Mouse (Mus musculus) brain, embryonic 14.5 days (tissue): ENCODE measurements around the gene Asna1.

Source experiments
- CTCF ChIP-seq: fragments of 200-500 bp; IDR thresholded peaks from 2 replicates; pipeline ENCODE4 v1.5.1; 2012; ENCODE audit warnings: inconsistent platforms, mild to moderate bottlenecking, moderate library complexity, borderline replicate concordance; ENCODE audit not compliant: insufficient read depth, insufficient read length; ENCODE audit errors: extremely low read depth
- POLR2A ChIP-seq: fragments of 200-500 bp; IDR thresholded peaks from 2 replicates; pipeline ENCODE4 v1.6.1; 2012; ENCODE audit warnings: mild to moderate bottlenecking, inconsistent platforms, borderline replicate concordance; ENCODE audit not compliant: poor library complexity, insufficient read depth, insufficient read length, severe bottlenecking; ENCODE audit errors: extremely low read depth

- TF ChIP-seq CTCF (no peak), POLR2A (no peak; the same call in 1 of the 2 replicates)
Observed at GRCm38 (mm10) chr8:84969241-84970134, 55.6 kb downstream of the Asna1 start, which contains the start of the genes Gm49661, Prdx2 and Rnaseh2a.
